ENCODE assay signal across 9 mouse cellular contexts in genomic region chr2:34627328-34628226, GRCm38 (mm10).
DNase-seq lines count a peak whose midpoint lies in the region; ATAC-seq and TF ChIP-seq lines count a peak whose summit lies in the region.
"Had no signal": no experiment of that assay in that cellular context is flagged by ENCODE, and none has a peak within 500 bp of the region (broad histone marks: within the 10 kb centered on the region; RNA-seq: fewer than 3 reads in every experiment).

No protein-coding gene starts in this region.

- ATAC-seq in hindbrain, embryonic 11.5 days (ENCODE audit: low FRiP score) = no peak
- no peak for ATAC-seq in neural tube, embryonic 15.5 days (ENCODE audit: low FRiP score)

- H3K9me3 ChIP-seq in hindbrain, embryonic 10.5 days = no peaks in the 10 kb centered on the region
- no peaks in the 10 kb centered on the region for H3K9me3 ChIP-seq in hindbrain, embryonic 11.5 days (ENCODE audit: control insufficient read depth, low read length)
- no peaks in the 10 kb centered on the region for H3K9me3 ChIP-seq in neural tube, embryonic 15.5 days (replicated peaks)

- 76% methylated on average over 17 of the region's 17 CpGs for WGBS in hindbrain, embryonic 10.5 days
- 79% methylated on average over 17 of the region's 17 CpGs for WGBS in hindbrain, embryonic 11.5 days
- WGBS in neural tube, embryonic 15.5 days = 76% methylated on average over 17 of the region's 17 CpGs

- H3K27ac ChIP-seq in hindbrain, embryonic 10.5 days = peak overlapping the region; percentile 64
- no peak overlapping the region for H3K27ac ChIP-seq in hindbrain, embryonic 11.5 days (ENCODE audit: low read depth, low read length)
- H3K27ac ChIP-seq in embryonic fibroblast, embryonic 13.5 days (ENCODE audit: insufficient read depth, low read length) = peak overlapping the region; percentile 55
- no peak overlapping the region for H3K27ac ChIP-seq in neural tube, embryonic 15.5 days (replicated peaks)

- H3K4me2 ChIP-seq in hindbrain, embryonic 11.5 days (replicated peaks; ENCODE audit: low read depth, low read length) = no peak overlapping the region
- H3K4me2 ChIP-seq in neural tube, embryonic 15.5 days = no peak overlapping the region

- H3K36me3 ChIP-seq in hindbrain, embryonic 10.5 days = peaks cover 28% of the 10 kb centered on the region
- H3K36me3 ChIP-seq in hindbrain, embryonic 11.5 days (ENCODE audit: control insufficient read depth, insufficient read depth, low read length) = no peaks in the 10 kb centered on the region
- H3K36me3 ChIP-seq in neural tube, embryonic 15.5 days = 0 out of 2 replicates have a peak, but pooled peaks cover 4% of the 10 kb centered on the region

- H3K4me3 ChIP-seq in hindbrain, embryonic 10.5 days = no peak overlapping the region
- H3K4me3 ChIP-seq in hindbrain, embryonic 11.5 days (ENCODE audit: low read depth, low read length) = no peak overlapping the region
- no peak overlapping the region for H3K4me3 ChIP-seq in embryonic fibroblast, embryonic 13.5 days (ENCODE audit: insufficient read depth, low read length)
- H3K4me3 ChIP-seq in neural tube, embryonic 15.5 days (replicated peaks) = no peak overlapping the region

- H3K9ac ChIP-seq in hindbrain, embryonic 11.5 days (ENCODE audit: low read depth, low read length) = no peak overlapping the region
- H3K9ac ChIP-seq in neural tube, embryonic 15.5 days (replicated peaks) = no peak overlapping the region

- intact Hi-C loops in left cerebral cortex, postnatal 4 days (cut with DNase I) = no loop called here

- no peak for TF ChIP-seq POLR2A in embryonic fibroblast, embryonic 13.5 days (IDR thresholded peaks at IDR 0.05; ENCODE audit: low read depth, low read length)

- H3K27me3 ChIP-seq in hindbrain, embryonic 10.5 days (ENCODE audit: insufficient read depth, poor library complexity, severe bottlenecking) = no peaks in the 10 kb centered on the region
- H3K27me3 ChIP-seq in hindbrain, embryonic 11.5 days (ENCODE audit: control insufficient read depth, insufficient read depth, low read length) = no peaks in the 10 kb centered on the region
- H3K27me3 ChIP-seq in neural tube, embryonic 15.5 days (replicated peaks) = no peaks in the 10 kb centered on the region

- no peak for DNase-seq in hindbrain, embryonic 10.5 days (ENCODE audit: low spot score)
- DNase-seq in hindbrain, embryonic 11.5 days (ENCODE audit: low spot score) = no peak
- DNase-seq in 416B (ENCODE audit: low read depth) = peak; percentile 90
- DNase-seq in kidney, postnatal 4 days = peak; percentile 66 to 79
- no peak for DNase-seq in left cerebral cortex, postnatal 4 days
- no peak for DNase-seq in B cell, adult 2 months
- DNase-seq: gastrocnemius, postnatal 10 days had no signal

- TF ChIP-seq CTCF in embryonic fibroblast, embryonic 13.5 days (IDR thresholded peaks at IDR 0.05; ENCODE audit: borderline replicate concordance, insufficient read depth, low read length) = no peak

- H3K4me1 ChIP-seq in hindbrain, embryonic 10.5 days (replicated peaks) = peaks cover 22% of the 10 kb centered on the region
- no peaks in the 10 kb centered on the region for H3K4me1 ChIP-seq in hindbrain, embryonic 11.5 days (replicated peaks; ENCODE audit: control insufficient read depth, insufficient read depth, low read length)
- peaks cover 9% of the 10 kb centered on the region for H3K4me1 ChIP-seq in embryonic fibroblast, embryonic 13.5 days (ENCODE audit: control insufficient read depth, insufficient read depth, low read length)
- peaks cover 5% of the 10 kb centered on the region for H3K4me1 ChIP-seq in neural tube, embryonic 15.5 days

Comparison
In these comparisons a context has a peak if more than half of its experiments do, and no peak if none do; other contexts are left out.
1. H3K27ac ChIP-seq: peak in hindbrain, embryonic 10.5 days (single experiment) and embryonic fibroblast, embryonic 13.5 days (single experiment); none in hindbrain, embryonic 11.5 days (single experiment) and neural tube, embryonic 15.5 days (single experiment).
2. DNase-seq: peak in 416B (single experiment) and kidney, postnatal 4 days (2 of 2); none in hindbrain, embryonic 10.5 days (single experiment), hindbrain, embryonic 11.5 days (single experiment), left cerebral cortex, postnatal 4 days (single experiment) and B cell, adult 2 months (0 of 2).